Mouse (Mus musculus): ENCODE data around the gene Rasgrp1. TPM values are rescaled to one million over a fixed set of nuclear protein-coding genes. Genes with fewer than 3 reads are reported as not detected.

Gene Rasgrp1
- 0.61 and 0.69 TPM in 2 replicates for polyA plus RNA-seq (2014; fragmentation: Nextera tagmentation; extraction: Ambion mirVana)

- no peak for DNase-seq (ENCODE audit: low spot score)
- ATAC-seq (replicated peaks; ENCODE audit: low FRiP score, low TSS enrichment, low read depth): peak; percentile 64
- peaks cover 33% of the 10 kb centered on the region for H3K27me3 ChIP-seq (replicated peaks; ENCODE audit: control insufficient read depth, insufficient read depth, low read length)
- peak within 1 kb of the TSS; percentile 97 for H3K4me2 ChIP-seq (ENCODE audit: low read length)
- H3K4me3 ChIP-seq (ENCODE audit: low read depth, low read length): peak within 1 kb of the TSS; percentile 49
- peaks cover 6% of the 10 kb centered on the region for H3K4me1 ChIP-seq (replicated peaks; ENCODE audit: control insufficient read depth, insufficient read depth, low read length)
- no peak within 1 kb of the TSS for H3K27ac ChIP-seq (ENCODE audit: low read depth)
- H3K36me3 ChIP-seq (ENCODE audit: control insufficient read depth, insufficient read depth, low read length): no peaks in the 10 kb centered on the region
- WGBS: 2% methylated on average over 50 of the region's 56 CpGs
- no peaks in the 10 kb centered on the region for H3K9me3 ChIP-seq (ENCODE audit: control insufficient read depth, low read length)
- peak within 1 kb of the TSS; percentile 27; the same call in 1 of the 2 replicates for H3K9ac ChIP-seq (ENCODE audit: low read length)
These were observed at the start of gene Rasgrp1 for GRCm38 (mm10) chr2:117342547-117343239. TSS of gene Rasgrp1 (minus strand) at chr2:117343001.

- ATAC-seq (replicated peaks; ENCODE audit: low FRiP score, low TSS enrichment, low read depth): no peak
- Histone ChIP-seq H3K27ac (ENCODE audit: low read depth) (no peak overlapping the region), H3K9me3 (ENCODE audit: control insufficient read depth, low read length) (no peaks in the 10 kb centered on the region), H3K27me3 (replicated peaks; ENCODE audit: control insufficient read depth, insufficient read depth, low read length) (no peaks in the 10 kb centered on the region), H3K36me3 (ENCODE audit: control insufficient read depth, insufficient read depth, low read length) (no peaks in the 10 kb centered on the region), H3K4me2 (ENCODE audit: low read length) (no peak overlapping the region), H3K4me3 (ENCODE audit: low read depth, low read length) (no peak overlapping the region), H3K4me1 (replicated peaks; ENCODE audit: control insufficient read depth, insufficient read depth, low read length) (no peaks in the 10 kb centered on the region), H3K9ac (ENCODE audit: low read length) (no peak overlapping the region)
- DNase-seq (ENCODE audit: low spot score): no peak
- WGBS: 80% methylated on average over 17 of the region's 17 CpGs
These were observed 47.4 kb upstream of the Rasgrp1 start for GRCm38 (mm10) chr2:117389925-117390892.

- Histone ChIP-seq H3K27ac (ENCODE audit: low read depth) (no peak overlapping the region), H3K4me3 (ENCODE audit: low read depth, low read length) (no peak overlapping the region), H3K4me2 (ENCODE audit: low read length) (no peak overlapping the region), H3K4me1 (replicated peaks; ENCODE audit: control insufficient read depth, insufficient read depth, low read length) (no peaks in the 10 kb centered on the region), H3K27me3 (replicated peaks; ENCODE audit: control insufficient read depth, insufficient read depth, low read length) (no peaks in the 10 kb centered on the region), H3K36me3 (ENCODE audit: control insufficient read depth, insufficient read depth, low read length) (no peaks in the 10 kb centered on the region), H3K9ac (ENCODE audit: low read length) (no peak overlapping the region), H3K9me3 (ENCODE audit: control insufficient read depth, low read length) (no peaks in the 10 kb centered on the region)
- ATAC-seq (replicated peaks; ENCODE audit: low FRiP score, low TSS enrichment, low read depth) (no peak), DNase-seq (ENCODE audit: low spot score) (no peak)
- 81% methylated on average over 3 of the region's 3 CpGs for WGBS
These were observed 46.7 kb upstream of the Rasgrp1 start for GRCm38 (mm10) chr2:117389460-117389859.

- DNase-seq (ENCODE audit: low spot score) (no peak), ATAC-seq (replicated peaks; ENCODE audit: low FRiP score, low TSS enrichment, low read depth) (no peak)
- no peak overlapping the region for H3K4me3 ChIP-seq (ENCODE audit: low read depth, low read length)
- H3K4me1 ChIP-seq (replicated peaks; ENCODE audit: control insufficient read depth, insufficient read depth, low read length): no peaks in the 10 kb centered on the region
- no peak overlapping the region for H3K9ac ChIP-seq (ENCODE audit: low read length)
- 79% methylated on average over 4 of the region's 4 CpGs for WGBS
- H3K9me3 ChIP-seq (ENCODE audit: control insufficient read depth, low read length): no peaks in the 10 kb centered on the region
- no peak overlapping the region for H3K27ac ChIP-seq (ENCODE audit: low read depth)
- no peaks in the 10 kb centered on the region for H3K36me3 ChIP-seq (ENCODE audit: control insufficient read depth, insufficient read depth, low read length)
- no peaks in the 10 kb centered on the region for H3K27me3 ChIP-seq (replicated peaks; ENCODE audit: control insufficient read depth, insufficient read depth, low read length)
- no peak overlapping the region for H3K4me2 ChIP-seq (ENCODE audit: low read length)
These were observed 45.3 kb upstream of the Rasgrp1 start for GRCm38 (mm10) chr2:117388121-117388520.

- H3K27me3 ChIP-seq (replicated peaks; ENCODE audit: control insufficient read depth, insufficient read depth, low read length): no peaks in the 10 kb centered on the region
- ATAC-seq (replicated peaks; ENCODE audit: low FRiP score, low TSS enrichment, low read depth): no peak
- no peak overlapping the region for H3K4me2 ChIP-seq (ENCODE audit: low read length)
- no peak for DNase-seq (ENCODE audit: low spot score)
- no peak overlapping the region for H3K9ac ChIP-seq (ENCODE audit: low read length)
- H3K4me3 ChIP-seq (ENCODE audit: low read depth, low read length): no peak overlapping the region
- no peaks in the 10 kb centered on the region for H3K4me1 ChIP-seq (replicated peaks; ENCODE audit: control insufficient read depth, insufficient read depth, low read length)
- WGBS: 87% methylated on average over 12 of the region's 12 CpGs
- H3K9me3 ChIP-seq (ENCODE audit: control insufficient read depth, low read length): no peaks in the 10 kb centered on the region
- H3K27ac ChIP-seq (ENCODE audit: low read depth): no peak overlapping the region
- H3K36me3 ChIP-seq (ENCODE audit: control insufficient read depth, insufficient read depth, low read length): no peaks in the 10 kb centered on the region
These were observed 44.3 kb upstream of the Rasgrp1 start for GRCm38 (mm10) chr2:117386981-117387705.

GRCm38 (mm10) chr2:117386036-117386590 lies 43.3 kb upstream of the Rasgrp1 start:
- Histone ChIP-seq H3K36me3 (ENCODE audit: control insufficient read depth, insufficient read depth, low read length) (no peaks in the 10 kb centered on the region), H3K27me3 (replicated peaks; ENCODE audit: control insufficient read depth, insufficient read depth, low read length) (no peaks in the 10 kb centered on the region), H3K4me2 (ENCODE audit: low read length) (no peak overlapping the region), H3K4me3 (ENCODE audit: low read depth, low read length) (no peak overlapping the region), H3K27ac (ENCODE audit: low read depth) (no peak overlapping the region), H3K9ac (ENCODE audit: low read length) (no peak overlapping the region), H3K4me1 (replicated peaks; ENCODE audit: control insufficient read depth, insufficient read depth, low read length) (no peaks in the 10 kb centered on the region), H3K9me3 (ENCODE audit: control insufficient read depth, low read length) (no peaks in the 10 kb centered on the region)
- DNase-seq (ENCODE audit: low spot score) (no peak), ATAC-seq (replicated peaks; ENCODE audit: low FRiP score, low TSS enrichment, low read depth) (no peak)
- 77% methylated on average over 7 of the region's 7 CpGs for WGBS

- no peak overlapping the region for H3K27ac ChIP-seq (ENCODE audit: low read depth)
- 67% methylated on average over 3 of the region's 3 CpGs for WGBS
- H3K36me3 ChIP-seq (ENCODE audit: control insufficient read depth, insufficient read depth, low read length): no peaks in the 10 kb centered on the region
- no peak overlapping the region for H3K4me3 ChIP-seq (ENCODE audit: low read depth, low read length)
- H3K27me3 ChIP-seq (replicated peaks; ENCODE audit: control insufficient read depth, insufficient read depth, low read length): no peaks in the 10 kb centered on the region
- no peaks in the 10 kb centered on the region for H3K9me3 ChIP-seq (ENCODE audit: control insufficient read depth, low read length)
- no peak overlapping the region for H3K9ac ChIP-seq (ENCODE audit: low read length)
- H3K4me2 ChIP-seq (ENCODE audit: low read length): no peak overlapping the region
- DNase-seq (ENCODE audit: low spot score) (peak; percentile 35), ATAC-seq (replicated peaks; ENCODE audit: low FRiP score, low TSS enrichment, low read depth) (no peak)
- H3K4me1 ChIP-seq (replicated peaks; ENCODE audit: control insufficient read depth, insufficient read depth, low read length): no peaks in the 10 kb centered on the region
These were observed 38.5 kb upstream of the Rasgrp1 start for GRCm38 (mm10) chr2:117381314-117381713.

- no peak overlapping the region for H3K4me2 ChIP-seq (ENCODE audit: low read length)
- no peaks in the 10 kb centered on the region for H3K9me3 ChIP-seq (ENCODE audit: control insufficient read depth, low read length)
- ATAC-seq (replicated peaks; ENCODE audit: low FRiP score, low TSS enrichment, low read depth) (no peak), DNase-seq (ENCODE audit: low spot score) (no peak)
- no peaks in the 10 kb centered on the region for H3K36me3 ChIP-seq (ENCODE audit: control insufficient read depth, insufficient read depth, low read length)
- H3K4me1 ChIP-seq (replicated peaks; ENCODE audit: control insufficient read depth, insufficient read depth, low read length): no peaks in the 10 kb centered on the region
- H3K27ac ChIP-seq (ENCODE audit: low read depth): no peak overlapping the region
- no peak overlapping the region for H3K9ac ChIP-seq (ENCODE audit: low read length)
- H3K4me3 ChIP-seq (ENCODE audit: low read depth, low read length): no peak overlapping the region
- no peaks in the 10 kb centered on the region for H3K27me3 ChIP-seq (replicated peaks; ENCODE audit: control insufficient read depth, insufficient read depth, low read length)
- 59% methylated on average over 2 of the region's 2 CpGs for WGBS
These were observed 31.6 kb upstream of the Rasgrp1 start for GRCm38 (mm10) chr2:117374293-117374830.

Data from intestine, embryonic 14.5 days (tissue).